Mouse (Mus musculus) stomach, embryonic 14.5 days (tissue): ENCODE results near the gene Sirt2. TPM values are rescaled to one million over a fixed set of nuclear protein-coding genes. Genes with fewer than 3 reads are reported as not detected.

Experiments
- ATAC-seq: fragments of 200-750 bp; cut with Nextera tagmentation; 2 replicates; pipeline ENCODE4 v1.8.0; 2017; ENCODE audit warnings: low read depth, moderate TSS enrichment; ENCODE audit not compliant: insufficient number of reproducible peaks, insufficient read depth, low FRiP score
- H3K27ac ChIP-seq: fragments of 300-500 bp; sonication (generic); 2 replicates; pipeline ENCODE4 v1.5.1; 2014; ENCODE audit warnings: mild to moderate bottlenecking, low read length, moderate library complexity, mixed read lengths
- H3K27me3 ChIP-seq: fragments of 300-500 bp; sonication (generic); 2 replicates; pipeline ENCODE4 v1.6.1; 2014; ENCODE audit warnings: low read length, control low read depth, mixed read lengths; ENCODE audit not compliant: control insufficient read depth, insufficient read depth
- H3K36me3 ChIP-seq: fragments of 300-500 bp; sonication (generic); 2 replicates; pipeline ENCODE4 v1.6.1; 2014; ENCODE audit warnings: mild to moderate bottlenecking, control low read depth, low read length, moderate library complexity, mixed read lengths; ENCODE audit not compliant: control insufficient read depth, insufficient read depth
- H3K4me1 ChIP-seq: fragments of 300-500 bp; sonication (generic); 2 replicates; pipeline ENCODE4 v1.6.1; 2014; ENCODE audit warnings: low read length, control low read depth, mixed read lengths; ENCODE audit not compliant: control insufficient read depth, insufficient read depth
- H3K4me2 ChIP-seq: fragments of 300-500 bp; sonication (generic); replicated peaks from 2 replicates; pipeline ENCODE4 v1.6.1; 2014; ENCODE audit warnings: low read depth, low read length, control low read depth
- H3K4me3 ChIP-seq: fragments of 300-500 bp; sonication (generic); 2 replicates; pipeline ENCODE4 v1.5.1; 2014; ENCODE audit warnings: low read depth, low read length, control low read depth
- H3K9ac ChIP-seq: fragments of 300-500 bp; sonication (generic); replicated peaks from 2 replicates; pipeline ENCODE4 v1.6.1; 2014; ENCODE audit warnings: low read depth, mild to moderate bottlenecking, control low read depth, low read length, moderate library complexity, mixed read lengths
- H3K9me3 ChIP-seq: fragments of 300-500 bp; sonication (generic); 2 replicates; pipeline ENCODE4 v1.6.1; 2016; ENCODE audit warnings: low read depth, low read length, control low read depth; ENCODE audit not compliant: control insufficient read depth
- WGBS: fragments of 180-500 bp; shearing (Covaris S2); extraction: QIAGEN DNeasy Blood & Tissue Kit; methylation state at CpG from one replicate; pipeline ENCODE4 v1.1.7; 2014; 5-methylcytosine and 5-hydroxymethylcytosine counted together
- polyA plus RNA-seq: library from polyadenylated mRNA; unstranded; fragments of >200 nt; fragmentation: Nextera tagmentation; extraction: Ambion mirVana; gene quantifications from 2 replicates; pipeline ENCODE4 v1.2.1, GENCODE M21; 2014

The Sirt2 gene
- polyA plus RNA-seq, 1 experiment from 2014 or later: 68.8 TPM

DNA sequence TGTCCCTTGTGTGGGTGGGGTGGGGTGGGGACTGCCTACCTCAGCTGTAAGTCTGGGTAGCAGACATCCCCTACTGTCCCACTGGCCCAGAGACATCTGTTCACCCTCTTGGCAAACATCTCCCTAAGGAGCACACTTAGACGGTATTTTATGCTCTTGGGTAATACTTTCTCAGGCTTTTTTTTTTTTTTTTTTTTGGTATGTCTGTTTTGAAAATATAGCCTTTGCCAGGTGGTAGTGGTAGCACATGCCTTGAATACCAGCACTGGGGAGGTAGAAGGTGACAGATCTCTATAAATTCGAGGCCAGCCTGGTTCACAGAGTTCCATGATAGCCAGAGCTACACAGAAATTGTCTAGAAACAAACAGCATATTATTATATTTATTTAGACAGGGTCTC is 57.4 kb downstream of the Sirt2 start:
- Histone ChIP-seq H3K27me3 (no peaks in the 10 kb centered on the region), H3K9ac (no peak overlapping the region), H3K9me3 (no peaks in the 10 kb centered on the region), H3K36me3 (peaks cover 36% of the 10 kb centered on the region), H3K27ac (peak overlapping the region; percentile 85; the same call in 1 of the 2 replicates), H3K4me3 (no peak overlapping the region), H3K4me1 (0 out of 2 replicates have a peak, but pooled peaks cover 13% of the 10 kb centered on the region), H3K4me2 (no peak overlapping the region; the same call in 1 of the 2 replicates)
- WGBS: 39% methylated on average over 2 of the region's 2 CpGs
- no peak for ATAC-seq

DNA sequence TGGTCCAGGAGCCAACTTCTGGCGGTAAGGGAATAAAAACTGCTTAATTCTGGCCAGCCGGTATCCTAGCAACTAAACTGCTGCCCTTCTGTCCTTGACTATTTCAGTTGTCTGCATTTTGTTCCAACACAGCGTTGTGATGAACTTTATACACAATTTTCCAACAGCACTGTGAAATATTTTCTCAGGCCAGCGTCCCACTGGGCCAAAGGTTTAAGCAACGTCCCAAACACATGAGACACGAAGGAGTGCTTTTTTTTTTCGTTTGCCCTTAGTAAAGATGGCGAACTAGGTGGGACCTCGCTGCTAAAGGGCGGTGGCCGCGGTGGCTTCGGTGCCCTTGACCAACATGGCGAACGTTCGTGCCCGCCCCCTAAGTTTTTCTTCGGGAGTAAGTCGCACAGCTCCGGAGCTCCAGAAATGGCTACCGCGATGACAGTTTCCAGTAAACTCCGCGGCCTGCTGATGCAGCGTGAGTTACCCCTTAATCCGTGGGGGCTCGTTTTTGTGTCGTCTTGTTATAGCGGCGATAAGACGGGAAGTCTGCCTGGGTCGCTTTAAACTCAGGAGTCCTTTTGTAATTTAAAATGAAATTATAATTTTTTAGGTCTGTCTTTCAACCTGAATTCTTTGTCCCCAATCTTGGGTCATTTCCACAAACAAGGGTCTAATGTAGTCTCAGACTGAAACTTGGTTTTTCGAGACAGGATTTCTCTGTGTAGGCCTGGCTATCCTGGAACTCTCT is 58.6 kb downstream of the Sirt2 start, which contains the start of gene Ech1:
Ech1 (plus strand) TSS at position 277 of the 745 bp plus-strand sequence.
- Histone ChIP-seq H3K4me3 (peak within 1 kb of the TSS; percentile 45), H3K4me2 (peak within 1 kb of the TSS; percentile 49), H3K27ac (peak within 1 kb of the TSS; percentile 85), H3K36me3 (peaks cover 31% of the 10 kb centered on the region), H3K27me3 (no peaks in the 10 kb centered on the region), H3K9me3 (no peaks in the 10 kb centered on the region), H3K9ac (peak within 1 kb of the TSS; percentile 41), H3K4me1 (0 out of 2 replicates have a peak, but pooled peaks cover 9% of the 10 kb centered on the region)
- 3% methylated on average over 33 of the region's 33 CpGs for WGBS
- peak; percentile 79 for ATAC-seq

- Histone ChIP-seq H3K4me2 (peak overlapping the region; percentile 49), H3K9me3 (no peaks in the 10 kb centered on the region), H3K4me1 (0 out of 2 replicates have a peak, but pooled peaks cover 9% of the 10 kb centered on the region), H3K27me3 (no peaks in the 10 kb centered on the region), H3K27ac (peak overlapping the region; percentile 85), H3K4me3 (peak overlapping the region; percentile 45), H3K9ac (peak overlapping the region; percentile 41), H3K36me3 (peaks cover 30% of the 10 kb centered on the region)
- 55% methylated on average over 11 of the region's 11 CpGs for WGBS
- ATAC-seq: no peak
Observed at GRCm38 (mm10) chr7:28825686-28826401, 59.3 kb downstream of the Sirt2 start.

- no peak for ATAC-seq
- no peak overlapping the region for H3K4me3 ChIP-seq
- H3K9ac ChIP-seq: no peak overlapping the region
- H3K4me2 ChIP-seq: peak overlapping the region; percentile 49; the same call in 1 of the 2 replicates
- peak overlapping the region; percentile 85; the same call in 1 of the 2 replicates for H3K27ac ChIP-seq
- 0 out of 2 replicates have a peak, but pooled peaks cover 9% of the 10 kb centered on the region for H3K4me1 ChIP-seq
- H3K9me3 ChIP-seq: no peaks in the 10 kb centered on the region
- peaks cover 29% of the 10 kb centered on the region for H3K36me3 ChIP-seq
- 98% methylated on average over 7 of the region's 7 CpGs for WGBS
- H3K27me3 ChIP-seq: no peaks in the 10 kb centered on the region
Observed at GRCm38 (mm10) chr7:28826402-28826772, 59.9 kb downstream of the Sirt2 start.

DNA sequence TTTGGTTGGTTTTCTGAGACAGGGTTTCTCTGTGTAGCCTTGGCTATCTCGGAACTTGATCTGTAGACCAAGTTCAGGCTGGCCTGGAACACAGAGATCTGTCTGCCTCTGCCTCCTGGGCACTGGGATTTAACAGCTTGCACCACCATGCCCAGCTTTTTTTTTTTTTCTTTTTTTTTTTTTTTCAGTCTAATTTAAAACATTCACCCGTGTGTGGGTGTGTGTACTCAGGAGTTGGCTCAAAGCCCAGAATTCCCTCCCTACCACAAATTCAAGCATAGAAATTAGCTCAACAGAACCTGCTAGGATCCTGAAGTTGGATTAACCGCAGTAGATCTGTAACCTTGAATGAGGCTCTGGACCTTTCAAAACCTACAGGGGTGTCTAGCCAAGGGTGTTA is 60.8 kb downstream of the Sirt2 start:
- Histone ChIP-seq H3K9me3 (no peaks in the 10 kb centered on the region), H3K4me1 (0 out of 2 replicates have a peak, but pooled peaks cover 9% of the 10 kb centered on the region), H3K4me2 (no peak overlapping the region), H3K36me3 (peaks cover 20% of the 10 kb centered on the region), H3K9ac (no peak overlapping the region), H3K27me3 (no peaks in the 10 kb centered on the region), H3K4me3 (no peak overlapping the region), H3K27ac (no peak overlapping the region)
- 50% methylated on average over 3 of the region's 3 CpGs for WGBS
- ATAC-seq: no peak

GRCm38 (mm10) chr7:28829821-28830220 is 63.3 kb downstream of the Sirt2 start:
- WGBS: 91% methylated on average over 8 of the region's 8 CpGs

DNA sequence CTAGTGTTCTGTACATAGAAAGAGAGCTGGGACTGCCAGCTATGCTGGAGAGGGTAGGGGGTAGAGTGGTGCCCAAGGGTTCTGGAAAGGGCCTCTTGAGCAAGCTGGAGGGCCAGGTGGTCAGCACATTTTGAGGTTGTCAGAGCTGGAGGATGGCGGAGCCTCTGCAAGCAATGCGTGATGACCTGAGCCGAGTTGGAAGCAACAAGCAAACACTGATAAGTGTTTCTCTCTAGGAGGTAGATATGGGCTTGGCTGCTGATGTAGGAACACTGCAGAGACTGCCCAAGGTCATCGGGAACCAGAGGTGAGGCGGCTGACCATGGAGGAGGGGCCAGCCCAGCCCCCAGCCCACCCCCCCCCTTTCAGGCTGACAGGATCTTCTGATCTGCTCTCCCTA is 64.4 kb downstream of the Sirt2 start:
- H3K36me3 ChIP-seq: peaks cover 16% of the 10 kb centered on the region
- H3K4me1 ChIP-seq: 0 out of 2 replicates have a peak, but pooled peaks cover 4% of the 10 kb centered on the region
- 83% methylated on average over 5 of the region's 5 CpGs for WGBS
- H3K4me2 ChIP-seq: no peak overlapping the region
- no peak for ATAC-seq
- H3K27me3 ChIP-seq: no peaks in the 10 kb centered on the region
- H3K9ac ChIP-seq: no peak overlapping the region
- no peak overlapping the region for H3K4me3 ChIP-seq
- no peak overlapping the region for H3K27ac ChIP-seq
- H3K9me3 ChIP-seq: no peaks in the 10 kb centered on the region

More at GRCm38 (mm10) chr7:28829821-28830220, 63.3 kb downstream of the Sirt2 start:
- Histone ChIP-seq H3K27me3 (no peaks in the 10 kb centered on the region), H3K9ac (no peak overlapping the region), H3K36me3 (peaks cover 16% of the 10 kb centered on the region), H3K4me3 (no peak overlapping the region), H3K27ac (no peak overlapping the region), H3K9me3 (no peaks in the 10 kb centered on the region), H3K4me1 (0 out of 2 replicates have a peak, but pooled peaks cover 6% of the 10 kb centered on the region), H3K4me2 (no peak overlapping the region)
- ATAC-seq: no peak

- Histone ChIP-seq H3K36me3 (peaks cover 16% of the 10 kb centered on the region), H3K9ac (no peak overlapping the region), H3K4me3 (no peak overlapping the region), H3K27ac (no peak overlapping the region), H3K9me3 (no peaks in the 10 kb centered on the region), H3K27me3 (no peaks in the 10 kb centered on the region), H3K4me1 (no peaks in the 10 kb centered on the region), H3K4me2 (no peak overlapping the region)
- no peak for ATAC-seq
- WGBS: 90% methylated on average over 17 of the region's 17 CpGs
Observed at GRCm38 (mm10) chr7:28831411-28832125, 65.0 kb downstream of the Sirt2 start.
